Mouse (Mus musculus) heart, postnatal 36 days (tissue): ENCODE measurements around the gene Gpbar1. TPM values are rescaled to one million over a fixed set of nuclear protein-coding genes. Genes with fewer than 3 reads are reported as not detected.
"Not testable (repeated sequence)": the region's sequence is repeated elsewhere in the genome, so short reads cannot be mapped to it uniquely, and the experiment has no call there.

Experiments
- DNase-seq, 2 experiments: peaks; one replicate each; pipeline ENCODE4 v3.0.0; 2021 to 2022
- intact Hi-C: fragments of 180-260 bp; cut with DNase I; formaldehyde crosslinking; loops from one replicate; pipeline ENCODE4 v1.15.1; 2025
- total RNA-seq, 2 experiments: library from RNA; stranded (reverse); gene quantifications; 2 replicates each; pipeline ENCODE4 v1.2.3; 2021

The Gpbar1 gene
- total RNA-seq, 2 experiments from 2014 or later: not detected

DNA sequence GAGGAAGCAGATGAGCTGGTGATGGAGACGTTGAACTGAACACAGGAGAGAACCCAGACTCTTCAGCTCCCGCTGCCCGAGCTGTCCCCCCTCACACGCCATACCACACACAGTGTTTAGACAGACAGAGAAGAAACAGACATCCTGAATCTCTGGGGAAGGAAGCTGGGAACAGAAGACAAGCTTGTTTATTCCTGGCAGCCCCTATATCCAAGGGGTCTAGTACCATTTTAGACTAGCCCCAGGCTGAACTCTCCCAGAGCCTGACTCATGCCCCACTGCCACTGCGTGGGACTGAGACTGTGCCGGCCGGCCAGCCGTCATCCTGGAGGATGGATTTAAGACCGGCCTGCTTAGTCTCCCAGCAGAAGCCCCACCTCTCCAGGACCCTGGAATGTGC lies 3.3 kb upstream of the Gpbar1 start:
- intact Hi-C loops: no loop called here
- no peak for DNase-seq

DNA sequence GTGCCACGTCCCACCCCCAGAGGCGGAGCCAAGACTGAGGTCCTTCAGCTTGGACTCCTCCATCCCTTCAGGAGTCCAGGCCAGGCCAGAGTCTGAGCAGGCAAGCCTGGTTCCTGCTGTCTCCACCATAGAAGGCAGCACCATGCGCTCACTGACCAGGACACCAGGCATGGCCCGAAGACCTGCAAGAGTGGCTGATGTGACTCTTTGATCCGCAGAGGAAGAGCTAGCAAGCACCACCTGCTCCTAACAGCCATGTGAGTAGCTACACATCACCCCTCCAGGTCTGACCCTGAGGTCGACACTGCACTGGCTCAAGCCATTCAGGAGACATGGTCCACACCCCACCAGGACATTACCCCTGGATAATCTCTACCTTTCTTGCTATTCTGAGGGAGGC lies 1.3 kb upstream of the Gpbar1 start:
- intact Hi-C loops: no loop called here

DNA sequence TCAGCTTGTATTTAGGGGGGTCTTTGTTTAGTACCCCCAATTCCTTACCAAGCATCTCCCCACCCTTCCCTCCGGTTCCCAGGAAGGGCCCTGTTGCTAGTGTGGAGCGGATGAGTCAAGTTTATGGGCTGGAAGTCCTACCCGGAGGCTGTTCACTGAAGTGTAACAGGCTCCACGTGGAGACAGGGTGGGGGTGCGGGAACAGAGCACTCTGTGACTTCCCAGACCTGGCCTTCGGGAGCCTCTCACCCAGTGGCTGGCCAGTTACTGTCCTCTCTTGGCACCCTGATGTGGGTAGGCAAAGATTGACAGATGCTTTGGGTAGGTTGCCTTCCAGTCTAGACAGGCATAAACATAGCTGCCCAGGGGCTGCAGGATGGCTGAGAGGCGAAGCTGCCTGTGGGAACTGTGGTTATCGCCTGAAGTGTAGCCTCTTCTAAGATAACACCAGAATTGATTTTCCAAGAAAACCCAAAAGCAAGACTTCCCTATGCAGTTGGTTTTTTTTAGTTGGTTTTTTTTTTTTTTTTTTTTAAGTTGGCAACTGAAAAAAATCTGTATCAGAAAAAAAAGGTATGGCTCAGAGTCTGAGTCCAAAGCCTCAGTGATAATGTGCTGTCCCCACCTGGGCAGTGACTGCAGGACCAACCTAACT lies 340 bp upstream of the Gpbar1 start:
- intact Hi-C loops: no loop called here
- DNase-seq: no peak

More for the DNA sequence above, 1.3 kb upstream of the Gpbar1 start:
- no peak for DNase-seq

DNA sequence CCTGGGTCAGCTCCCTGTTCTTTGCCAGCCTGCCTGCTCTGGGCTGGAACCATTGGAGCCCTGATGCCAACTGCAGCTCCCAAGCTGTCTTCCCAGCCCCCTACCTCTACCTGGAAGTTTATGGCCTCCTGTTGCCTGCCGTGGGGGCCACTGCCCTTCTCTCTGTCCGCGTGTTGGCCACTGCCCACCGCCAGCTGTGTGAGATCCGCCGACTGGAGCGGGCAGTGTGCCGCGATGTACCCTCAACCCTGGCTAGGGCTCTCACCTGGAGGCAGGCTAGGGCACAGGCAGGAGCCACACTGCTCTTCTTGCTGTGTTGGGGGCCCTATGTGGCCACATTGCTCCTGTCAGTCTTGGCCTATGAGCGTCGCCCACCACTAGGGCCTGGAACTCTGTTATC lies 638 bp downstream of the Gpbar1 start:
- intact Hi-C loops: no loop called here
- DNase-seq: no peak

DNA sequence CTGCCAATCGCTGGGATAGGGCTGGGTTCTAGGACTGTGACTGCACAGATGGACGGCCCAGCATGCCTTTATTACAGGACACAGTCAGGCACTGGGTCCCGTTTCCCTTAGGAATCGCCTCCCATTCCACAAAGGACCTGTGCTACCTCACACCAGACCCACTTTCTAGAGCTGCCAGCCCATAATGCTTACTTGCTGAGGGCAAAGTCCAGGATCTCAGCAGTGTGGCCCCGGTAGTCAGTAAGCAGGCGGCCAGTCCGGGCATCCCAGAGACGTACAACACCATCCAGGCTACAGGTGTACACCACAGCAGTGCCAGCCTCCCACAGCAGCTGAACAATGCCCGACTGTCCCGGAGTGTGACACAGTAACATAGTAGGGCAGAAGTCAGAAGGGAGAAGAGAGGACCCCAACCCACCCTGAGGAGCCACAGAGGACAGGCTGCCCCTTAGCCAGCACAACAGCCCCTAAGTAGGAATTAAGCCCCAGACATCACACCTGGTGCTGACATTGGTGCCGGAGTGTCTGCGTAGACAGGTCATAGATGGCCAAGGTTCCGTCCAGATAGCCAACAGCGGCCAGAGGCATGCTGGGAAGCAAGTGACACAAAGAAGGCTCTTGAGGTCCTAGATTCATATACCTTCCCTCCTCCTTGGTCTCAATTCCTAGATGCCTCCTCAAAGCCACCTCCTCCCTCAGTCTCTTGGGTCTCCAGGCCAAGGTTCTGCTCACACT lies 2.4 kb downstream of the Gpbar1 start:
- DNase-seq: no peak
- intact Hi-C loops: no loop called here

DNA sequence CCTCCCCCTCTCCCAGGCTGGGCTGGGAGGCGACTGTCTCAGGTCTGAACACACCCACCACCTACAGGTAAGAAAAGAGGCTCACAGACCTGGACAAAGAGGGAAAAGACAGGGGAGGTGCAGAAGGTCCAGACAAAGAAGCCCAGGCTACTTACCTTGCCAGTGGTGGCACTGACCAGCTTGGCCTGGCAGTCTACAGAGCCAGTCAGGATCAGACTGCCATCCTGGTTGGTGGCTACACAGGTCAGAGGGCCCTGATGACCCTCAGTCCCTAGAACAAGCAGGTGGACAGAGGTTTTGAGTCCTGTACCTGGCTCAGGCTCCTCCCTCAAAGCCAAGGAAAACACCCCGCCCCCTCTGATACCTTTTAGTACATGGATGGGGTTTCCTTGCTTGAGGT lies 3.0 kb downstream of the Gpbar1 start:
- no peak for DNase-seq
- intact Hi-C loops: no loop called here

DNA sequence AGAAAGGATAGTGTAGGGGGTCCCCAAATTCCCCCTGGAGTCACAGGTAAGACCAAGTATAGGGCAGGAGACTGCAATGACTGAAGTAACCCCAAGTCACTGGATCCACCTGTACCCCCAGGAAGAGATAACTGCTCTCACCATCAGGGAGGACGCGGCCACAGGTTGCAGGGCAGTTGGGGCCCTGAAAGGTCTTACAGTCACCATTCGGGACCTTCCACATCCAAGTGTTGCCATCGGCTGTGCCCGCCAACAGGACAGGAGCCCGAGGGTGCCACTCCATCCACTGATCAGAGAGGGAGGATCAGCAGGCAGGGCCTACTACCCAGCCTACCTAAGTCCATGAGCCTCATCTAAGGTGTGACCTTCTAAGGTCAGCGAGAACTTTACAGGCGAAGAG lies 3.5 kb downstream of the Gpbar1 start:
- intact Hi-C loops: no loop called here
- DNase-seq: no peak

DNA sequence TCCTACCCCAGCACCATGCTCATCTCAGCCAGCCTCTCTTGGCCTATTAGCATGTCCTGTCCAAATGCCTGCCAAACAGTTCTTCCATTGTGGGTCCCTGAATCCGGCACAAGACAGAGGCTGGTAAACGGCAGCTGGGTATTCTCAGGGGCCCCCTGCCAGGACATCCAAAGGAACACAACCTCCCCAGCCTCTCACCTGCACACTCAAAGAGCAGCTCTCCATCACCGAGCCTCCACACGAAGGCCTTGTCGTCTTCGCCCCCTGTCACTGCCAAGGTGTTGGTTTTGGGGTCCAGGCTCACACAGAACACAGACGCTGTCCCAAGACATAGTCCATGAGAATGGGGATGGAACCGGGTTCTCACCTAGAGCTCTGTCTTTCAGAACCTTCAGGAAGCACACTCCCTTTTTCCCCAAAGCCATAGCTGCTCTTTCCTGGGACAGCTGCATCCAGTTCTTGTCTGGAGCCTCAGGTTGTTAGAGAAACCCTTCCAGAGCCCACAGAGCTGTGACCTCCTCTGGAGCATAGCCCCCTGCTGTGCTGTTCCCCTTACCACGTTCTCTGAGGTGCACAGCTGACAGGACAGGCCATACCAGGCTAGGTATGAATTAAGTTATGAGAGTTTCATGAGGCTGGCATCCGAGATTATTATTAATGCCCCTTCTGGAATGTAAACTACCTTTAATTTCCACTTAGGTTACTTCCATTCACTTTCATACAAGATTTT lies 4.7 kb downstream of the Gpbar1 start:
- intact Hi-C loops: no loop called here
- DNase-seq: no peak

DNA sequence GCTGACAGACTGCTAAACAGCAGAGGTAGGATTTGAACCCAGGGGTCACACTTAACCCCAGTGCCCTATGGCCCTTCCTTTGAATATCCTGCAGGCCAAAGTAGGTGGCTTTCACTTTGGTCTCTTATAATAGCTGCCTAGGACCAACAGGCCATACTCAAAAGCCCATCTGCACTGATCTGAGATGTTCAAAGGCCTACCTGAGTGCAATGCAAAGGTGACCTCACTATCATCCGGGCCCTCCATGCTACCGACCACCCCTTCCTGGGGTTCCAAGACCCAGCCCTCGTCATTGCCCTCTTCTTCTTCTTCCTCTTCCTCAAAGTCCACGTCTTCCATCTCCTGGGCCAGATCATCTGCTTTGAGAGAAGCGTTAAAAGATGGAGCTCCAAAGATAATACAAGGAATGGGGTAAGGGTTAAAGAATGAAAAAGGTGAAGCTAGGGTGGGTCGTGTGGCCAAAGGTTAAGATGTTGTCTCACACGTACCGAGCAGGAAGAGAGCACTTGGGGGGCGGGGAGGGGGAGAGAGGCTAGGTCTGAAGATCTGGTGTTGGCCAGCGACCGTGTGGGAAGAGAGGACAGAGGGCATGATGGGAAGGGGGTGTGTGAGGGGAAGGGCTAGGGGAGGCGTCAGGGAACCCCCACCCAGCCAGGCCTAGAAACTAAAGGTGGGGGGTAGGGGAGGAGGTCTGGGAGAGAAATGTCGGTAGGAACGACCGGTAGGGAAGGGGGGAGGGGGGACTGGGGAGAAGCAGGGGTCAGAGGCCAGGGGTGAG lies 5.5 kb downstream of the Gpbar1 start:
- DNase-seq: peak in 1 of 2 experiments; percentile 47
- intact Hi-C loops: loop anchor here (2.0 kb wide), 5 partner anchors 21 to 169 kb away; partner anchors contain the start of genes Arpc2, Catip and Tmbim1

DNA sequence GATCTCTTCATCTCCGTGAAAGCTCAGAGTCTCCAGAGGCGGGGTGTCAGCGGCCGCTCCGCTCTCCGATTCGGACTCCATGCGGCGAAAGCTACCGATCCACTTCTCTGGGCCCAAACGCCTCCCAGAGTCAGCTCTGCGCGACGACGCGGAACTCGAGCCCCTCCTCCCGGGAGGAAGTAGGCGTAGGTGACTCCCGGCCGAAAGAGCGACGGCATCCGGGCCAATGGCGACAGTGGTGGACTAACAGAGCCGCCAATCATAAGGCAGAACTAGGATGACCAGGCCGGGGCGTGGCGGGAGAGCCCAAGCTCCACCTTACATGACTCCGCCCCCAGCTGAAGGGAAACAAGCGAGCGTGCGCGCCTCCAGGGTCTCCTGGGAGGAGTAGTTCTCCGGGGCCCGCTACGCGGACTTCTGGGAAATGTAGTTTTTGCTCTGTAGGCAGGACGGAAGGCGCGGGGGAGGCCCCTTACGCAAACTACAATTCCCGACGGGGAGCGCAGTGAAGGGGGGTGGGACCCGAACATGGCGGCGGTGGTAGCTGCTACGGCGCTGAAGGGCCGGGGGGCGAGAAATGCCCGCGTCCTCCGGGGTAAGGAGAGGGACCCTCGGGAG lies 6.3 kb downstream of the Gpbar1 start, which contains the start of the genes Aamp and Pnkd:
Gene Aamp, minus strand, starts transcription at position 196 of the 618 bp plus-strand sequence.
Gene Pnkd, plus strand, starts transcription at position 388 of the 618 bp plus-strand sequence.
- DNase-seq: peak; percentile 98
- intact Hi-C loops: loop anchor here (2.0 kb wide), 5 partner anchors 20 to 168 kb away; partner anchors contain the start of genes Arpc2, Catip and Tmbim1

DNA sequence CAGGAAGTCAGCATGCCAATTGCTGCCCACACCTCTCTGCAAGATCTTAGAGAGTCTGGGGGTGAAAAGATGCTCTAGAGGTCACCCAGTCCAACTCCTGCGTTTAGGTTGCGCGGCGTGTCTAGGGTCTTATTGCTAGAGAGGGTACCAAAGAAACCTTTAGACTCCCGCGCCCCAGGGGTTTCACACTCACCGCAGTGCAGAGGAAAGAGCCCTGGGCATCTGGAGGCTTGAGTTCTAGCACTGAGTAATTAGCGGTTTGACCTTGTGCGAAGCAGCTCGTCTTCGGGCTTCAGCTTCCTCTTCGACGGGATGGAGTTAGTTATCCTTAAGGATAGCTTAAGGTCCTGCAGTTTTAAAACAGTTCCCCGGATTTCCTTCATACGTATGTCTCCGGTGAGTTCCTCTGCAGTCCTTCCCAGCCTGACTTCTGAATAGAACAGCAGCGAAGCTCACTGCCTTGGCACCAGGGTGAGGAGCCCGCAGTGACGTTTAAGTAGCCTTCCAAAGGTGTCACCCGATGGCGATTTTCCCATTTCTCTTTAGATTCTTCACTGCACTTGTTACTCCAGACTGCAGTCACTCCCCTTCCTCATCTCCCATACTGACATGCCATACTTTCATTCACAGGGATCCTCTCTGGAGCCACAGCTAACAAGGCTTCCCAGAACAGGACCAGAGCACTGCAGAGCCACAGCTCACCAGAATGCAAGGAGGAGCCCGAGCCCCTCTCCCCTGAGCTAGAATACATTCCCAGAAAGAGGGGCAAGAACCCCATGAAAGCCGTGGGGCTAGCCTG lies 7.1 kb downstream of the Gpbar1 start:
- DNase-seq: no peak
- intact Hi-C loops: loop anchor here (2.0 kb wide), 6 partner anchors 19 to 167 kb away; partner anchors contain the start of genes Arpc2, Catip and Tmbim1

DNA sequence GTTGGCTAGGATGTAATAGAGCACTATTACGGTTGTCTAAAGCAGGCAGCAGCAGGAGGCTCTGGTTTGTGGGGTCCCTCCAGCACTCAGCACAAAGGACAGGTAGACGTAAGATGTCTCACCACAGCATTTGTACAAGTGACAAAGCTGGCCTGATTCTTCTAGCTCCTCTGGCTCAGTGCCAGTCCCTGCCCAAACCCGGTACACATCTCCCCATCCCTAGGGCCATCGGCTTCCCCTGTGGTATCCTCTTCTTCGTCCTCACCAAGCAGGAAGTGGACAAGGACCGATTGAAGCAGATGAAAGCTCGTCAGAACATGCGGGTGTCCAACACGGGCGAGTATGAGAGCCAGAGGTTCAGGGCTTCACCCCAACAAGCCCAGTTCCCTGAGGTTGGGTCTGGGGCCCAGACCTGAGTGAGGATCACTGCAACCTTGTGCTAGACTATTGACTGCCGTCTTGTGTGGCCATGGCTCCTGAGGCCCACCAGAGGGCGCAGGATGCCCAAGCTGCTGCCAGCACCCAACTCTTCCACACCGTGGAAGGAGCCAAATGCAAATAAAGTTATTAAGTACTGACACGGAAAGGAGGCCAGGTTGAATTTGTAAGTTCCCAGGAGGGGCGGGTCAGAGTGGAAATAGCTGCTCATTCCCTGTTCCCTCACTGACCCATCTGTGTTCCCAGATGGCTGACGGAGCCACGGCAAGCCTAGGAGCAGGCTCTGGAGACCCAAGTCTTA lies 8.7 kb downstream of the Gpbar1 start:
- DNase-seq: not testable (repeated sequence)

DNA sequence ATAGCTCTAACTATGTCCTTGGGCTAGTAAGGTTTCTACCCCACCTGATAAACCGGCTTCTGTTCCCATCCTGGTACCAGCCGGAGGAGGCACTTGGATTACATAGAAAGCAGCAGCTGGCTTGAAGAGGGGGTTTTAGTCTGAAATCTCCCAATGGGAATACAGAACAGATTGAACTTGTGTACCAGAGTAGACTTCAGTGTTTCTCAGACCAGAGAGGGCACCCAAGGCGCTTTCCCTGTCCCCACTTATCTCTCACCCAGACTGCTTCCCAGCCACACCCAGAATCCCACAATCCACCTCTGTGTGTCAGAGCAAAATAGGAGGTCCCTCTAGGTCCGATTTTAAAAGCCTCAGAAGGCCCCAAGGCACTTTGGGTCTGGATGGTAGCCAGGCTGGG lies 10.0 kb downstream of the Gpbar1 start:
- intact Hi-C loops: loop anchor here (2.0 kb wide), 1 partner anchor 24 kb away; no protein-coding TSS in a partner anchor
- DNase-seq: no peak

More for the DNA sequence above, 8.7 kb downstream of the Gpbar1 start:
- intact Hi-C loops: loop anchor here (2.0 kb wide), 1 partner anchor 44 kb away; no protein-coding TSS in a partner anchor

DNA sequence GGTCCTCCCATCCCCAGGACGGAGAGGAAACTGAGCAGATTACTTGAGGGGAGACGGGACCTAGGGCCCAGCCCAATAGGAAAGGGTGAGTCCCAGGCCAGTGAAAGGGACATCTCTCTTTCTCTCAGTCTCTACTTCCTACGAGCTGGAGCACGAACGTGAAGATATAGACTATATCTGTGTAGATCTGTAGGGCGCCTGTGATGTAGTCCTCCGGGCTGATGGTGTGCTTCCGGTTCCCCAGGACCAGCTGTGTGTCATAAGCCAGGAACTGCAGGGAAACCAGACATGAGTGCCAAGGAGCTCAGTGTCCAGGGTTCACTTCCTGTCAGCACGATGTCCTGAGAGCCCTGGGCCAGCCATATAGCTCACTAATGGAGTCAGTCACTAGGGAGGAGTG lies 10.9 kb downstream of the Gpbar1 start:
- DNase-seq: no peak
- intact Hi-C loops: loop anchor here (2.0 kb wide), 1 partner anchor 24 kb away; no protein-coding TSS in a partner anchor

DNA sequence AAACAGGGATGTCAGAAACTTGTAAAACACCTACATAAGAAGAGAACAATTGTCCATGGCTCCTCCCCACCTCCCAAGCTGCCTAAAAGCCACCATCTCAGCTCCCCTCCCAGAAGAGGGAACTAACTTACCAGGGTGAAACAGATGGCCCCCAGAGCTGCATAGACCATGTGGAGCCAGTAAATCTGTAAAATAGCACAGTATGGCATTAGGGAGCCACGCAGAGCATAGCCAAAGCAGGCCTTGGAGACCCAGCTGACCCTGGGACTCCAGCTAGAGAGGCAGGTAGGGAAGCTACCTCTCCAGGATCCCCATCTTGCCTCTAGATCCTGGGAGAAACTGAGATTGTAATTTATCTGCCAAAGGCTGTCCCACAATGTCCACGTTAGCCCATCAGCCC lies 11.4 kb downstream of the Gpbar1 start:
- no peak for DNase-seq
- intact Hi-C loops: loop anchor here (2.0 kb wide), 1 partner anchor 23 kb away; no protein-coding TSS in a partner anchor

DNA sequence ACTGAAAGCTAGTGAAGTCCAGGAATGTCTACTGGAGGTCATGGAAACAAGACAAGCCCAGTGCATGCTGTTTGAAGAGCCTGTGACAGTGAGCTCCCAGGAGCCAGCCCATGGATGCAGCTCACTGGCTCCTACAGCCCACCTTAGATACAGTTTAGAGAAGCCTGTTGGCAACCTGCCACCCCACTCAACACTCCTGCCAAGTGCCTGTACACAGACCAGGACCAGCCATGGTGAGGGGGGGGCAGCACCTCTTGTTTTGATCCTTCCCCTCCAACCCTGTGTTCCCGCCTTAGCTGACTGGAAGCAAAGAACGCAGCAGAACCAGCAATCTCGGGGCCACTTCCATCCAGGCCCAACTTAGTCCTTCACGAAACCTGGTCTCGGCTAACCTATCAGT lies 11.8 kb downstream of the Gpbar1 start:
- intact Hi-C loops: no loop called here
- peak in 1 of 2 experiments; percentile 49 for DNase-seq

DNA sequence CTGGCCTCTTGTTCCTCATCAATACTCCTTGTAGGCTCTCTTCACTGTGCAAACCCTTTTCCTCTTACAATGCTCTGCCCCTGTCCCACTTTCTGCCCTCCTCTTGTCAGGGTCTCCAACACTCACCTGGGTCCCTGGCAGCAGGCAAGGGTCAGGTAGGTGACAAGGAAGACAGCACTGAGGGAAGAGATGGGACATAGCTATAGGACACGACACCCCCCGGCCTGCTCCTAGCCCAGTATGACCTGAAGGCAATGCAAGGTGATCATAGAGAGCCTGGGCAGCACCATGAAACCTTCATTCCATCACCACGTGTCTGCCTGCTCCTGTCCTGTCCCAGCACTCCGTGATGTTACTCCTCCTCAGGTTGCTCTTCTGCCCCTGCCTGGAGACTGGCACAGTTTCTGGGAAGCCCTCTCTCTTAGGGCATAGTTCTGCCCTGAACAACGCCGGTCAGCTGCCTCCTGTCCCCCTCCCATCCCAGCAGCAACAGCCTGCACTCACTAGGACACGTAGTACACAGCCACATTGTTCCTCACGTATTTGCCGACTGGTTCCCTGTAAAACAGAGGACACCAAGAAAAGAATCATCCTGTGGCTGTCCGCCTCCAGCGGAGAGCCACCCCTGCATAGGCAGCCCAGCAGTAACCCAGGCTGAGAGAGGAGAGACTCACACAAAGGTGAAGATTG lies 14.1 kb downstream of the Gpbar1 start:
- intact Hi-C loops: loop anchor here (2.0 kb wide), 1 partner anchor 14 kb away; no protein-coding TSS in a partner anchor
- DNase-seq: no peak
